Mouse (Mus musculus) lung, postnatal 10 days (tissue): Measurements from ENCODE around the gene Dclk1.
A peak's percentile ranks its signal among the peaks of the same experiment; 100 is the strongest.

Experiments used
- DNase-seq: peaks from one replicate; pipeline ENCODE4 v3.0.0; 2021

The Dclk1 gene

DNA sequence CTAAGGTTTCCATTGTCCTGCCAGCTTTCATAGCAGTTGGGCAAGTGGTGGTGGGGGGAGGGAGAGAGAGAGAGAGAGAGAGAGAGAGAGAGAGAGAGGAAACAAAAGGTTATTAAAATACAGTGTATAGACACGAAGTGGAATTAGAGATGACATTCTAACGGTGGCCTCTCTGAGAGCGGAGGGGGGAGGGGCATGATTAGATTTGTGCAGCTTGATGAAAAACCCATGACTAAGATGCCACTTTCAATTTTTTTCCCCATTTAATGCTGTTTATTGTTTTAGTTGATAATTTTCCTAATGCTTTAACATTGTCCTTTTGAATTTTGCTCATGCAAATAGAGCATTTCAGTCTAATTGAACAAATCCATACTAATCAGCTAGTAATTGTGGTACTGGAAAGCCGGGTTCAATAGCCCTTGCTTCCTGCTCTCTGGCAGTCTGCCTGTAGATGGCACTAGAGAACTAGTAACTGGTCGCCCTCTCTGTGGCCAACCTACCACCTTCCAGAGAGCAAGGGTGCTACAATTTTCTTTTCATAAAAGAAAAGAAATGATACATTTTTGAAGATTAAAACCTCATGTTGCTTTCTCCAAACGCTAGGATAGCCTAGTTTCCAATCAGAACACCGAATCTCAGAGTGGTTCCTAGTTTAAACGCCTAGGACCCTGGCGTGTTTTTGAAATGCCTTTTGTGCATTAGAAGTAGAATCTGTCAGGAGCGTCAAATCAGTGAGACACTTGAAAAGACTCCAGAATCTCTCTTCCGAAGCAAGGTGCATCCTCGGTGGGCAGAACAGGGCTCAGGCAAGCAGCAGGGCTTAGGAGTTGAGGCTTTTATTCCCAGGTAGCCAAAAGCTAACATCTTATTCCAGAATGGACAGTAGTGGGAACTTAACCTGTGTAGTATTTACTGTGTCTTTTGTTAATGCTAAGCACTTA, 278.3 kb downstream of the Dclk1 start:
- peak; percentile 77 for DNase-seq

DNA sequence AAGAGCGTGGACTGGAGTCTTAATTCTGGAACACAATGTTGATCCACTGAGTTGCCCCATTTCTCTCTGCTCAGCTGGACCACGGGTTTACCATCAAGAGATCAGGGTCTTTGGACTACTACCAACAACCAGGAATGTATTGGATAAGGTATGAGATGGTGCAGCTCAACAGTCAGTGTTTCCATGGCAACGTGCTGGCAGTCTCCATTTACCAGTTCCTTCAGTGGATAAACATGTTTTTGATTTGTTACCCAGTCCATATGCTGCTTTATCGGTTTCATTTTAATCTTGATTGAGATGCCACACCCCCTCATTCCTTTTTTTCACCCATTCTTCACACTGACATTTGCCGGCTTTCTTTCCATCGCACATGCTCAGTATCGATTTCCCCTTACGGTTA, 279.6 kb downstream of the Dclk1 start:
- no peak for DNase-seq

DNA sequence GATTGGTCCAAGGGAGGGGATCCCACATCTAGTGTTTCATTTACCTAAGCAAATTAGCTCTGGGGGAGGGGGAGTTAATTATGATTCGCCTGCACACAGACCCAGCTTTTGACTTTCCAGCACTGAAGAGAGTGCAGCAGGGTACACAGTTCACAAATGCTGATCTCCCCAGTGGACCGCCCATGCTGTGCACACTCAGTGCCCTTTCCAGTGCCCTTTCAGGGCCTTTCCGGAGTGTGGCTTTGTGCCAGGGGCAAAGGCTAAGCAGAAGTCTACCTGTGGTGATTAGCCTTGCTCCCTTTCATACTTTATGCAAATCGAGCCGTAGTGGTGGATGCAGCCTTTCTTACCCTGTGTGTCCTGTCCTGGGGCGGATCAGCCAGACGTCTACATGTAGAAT, 281.1 kb downstream of the Dclk1 start:
- no peak for DNase-seq

DNA sequence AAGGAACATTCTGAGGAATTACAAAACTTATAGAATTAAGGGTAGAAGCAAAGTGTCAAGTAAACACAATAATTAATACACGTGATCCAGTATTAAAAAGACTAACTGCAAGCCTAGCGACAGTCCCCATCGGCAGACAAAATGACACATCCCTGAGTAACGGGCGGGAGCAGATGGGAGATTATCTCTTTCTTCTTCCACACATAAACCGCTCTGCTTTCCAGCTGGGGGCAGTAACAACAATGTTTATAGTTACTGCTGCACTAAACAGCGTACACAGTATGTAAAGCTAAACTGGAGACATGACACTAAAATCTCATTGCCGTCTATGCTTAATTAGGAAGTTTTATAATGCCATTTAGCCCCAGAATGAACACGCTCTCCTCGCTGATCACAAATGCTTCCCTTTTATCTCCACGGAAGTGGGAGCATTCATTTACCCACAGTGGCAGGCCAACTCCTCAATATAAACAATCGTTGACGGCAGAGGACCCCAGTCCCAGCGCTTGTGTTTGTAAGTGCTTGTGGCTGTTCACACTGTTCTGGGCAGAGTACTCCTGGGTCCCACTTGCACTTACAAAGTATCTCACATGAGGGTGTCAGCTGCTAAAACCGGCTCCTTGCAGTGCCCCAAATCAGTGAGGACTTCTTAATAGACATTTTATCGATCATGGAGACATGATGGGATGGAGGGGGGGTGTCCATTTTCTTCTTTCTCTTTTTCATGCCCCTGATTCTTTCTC, 281.7 kb downstream of the Dclk1 start:
- no peak for DNase-seq

DNA sequence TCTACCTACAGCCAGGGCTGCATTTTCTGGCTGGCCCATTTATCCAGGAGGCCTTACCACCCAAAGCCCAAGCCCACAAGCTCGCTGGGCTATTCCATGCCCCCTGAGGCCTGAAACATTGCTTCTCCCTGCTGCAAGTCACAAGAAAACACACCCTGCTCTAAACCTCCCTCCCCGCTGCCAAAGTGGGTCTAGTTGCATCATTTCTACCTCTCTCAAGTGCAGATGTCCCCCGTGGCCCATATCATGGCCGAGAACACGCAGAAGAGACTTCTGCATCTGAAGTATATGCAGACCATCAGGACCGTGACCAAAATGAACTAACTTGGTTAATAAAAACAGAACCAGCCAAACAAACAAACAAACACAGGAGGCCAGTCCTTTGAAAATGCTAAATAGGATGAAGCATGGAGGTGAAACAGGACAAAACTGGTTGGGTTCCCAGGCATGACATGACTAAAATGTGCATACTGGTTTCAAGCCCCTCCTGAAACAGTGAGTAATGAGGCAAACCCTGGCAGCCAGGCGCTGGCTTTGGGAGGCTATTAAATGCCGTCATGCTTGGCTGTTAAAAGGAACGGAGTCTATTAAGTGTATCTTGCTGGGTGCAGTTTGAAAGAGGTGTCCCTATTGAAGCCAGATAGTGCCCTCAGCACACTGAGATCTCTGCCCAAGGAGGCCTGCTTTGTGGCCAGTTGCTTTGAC, 282.5 kb downstream of the Dclk1 start:
- no peak for DNase-seq

DNA sequence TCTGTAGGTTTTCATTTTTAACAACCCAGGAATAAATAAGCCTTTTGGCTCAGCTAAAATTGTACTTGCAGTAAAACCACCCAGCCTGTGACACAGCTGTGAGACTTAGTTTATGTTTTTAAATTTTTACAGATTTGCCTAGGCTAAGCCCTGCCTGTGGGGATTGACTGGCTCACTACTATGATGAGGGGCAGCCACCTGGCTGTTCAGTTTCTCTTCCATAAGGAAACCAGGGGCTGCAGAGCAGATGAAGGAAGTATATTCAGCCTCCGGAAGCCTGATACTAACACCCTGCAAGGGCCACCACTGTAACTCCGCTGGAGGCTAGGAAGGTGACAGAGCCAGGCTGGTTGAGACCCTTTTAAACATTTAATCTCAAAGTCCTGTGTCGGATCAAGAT, 284.3 kb downstream of the Dclk1 start:
- no peak for DNase-seq

DNA sequence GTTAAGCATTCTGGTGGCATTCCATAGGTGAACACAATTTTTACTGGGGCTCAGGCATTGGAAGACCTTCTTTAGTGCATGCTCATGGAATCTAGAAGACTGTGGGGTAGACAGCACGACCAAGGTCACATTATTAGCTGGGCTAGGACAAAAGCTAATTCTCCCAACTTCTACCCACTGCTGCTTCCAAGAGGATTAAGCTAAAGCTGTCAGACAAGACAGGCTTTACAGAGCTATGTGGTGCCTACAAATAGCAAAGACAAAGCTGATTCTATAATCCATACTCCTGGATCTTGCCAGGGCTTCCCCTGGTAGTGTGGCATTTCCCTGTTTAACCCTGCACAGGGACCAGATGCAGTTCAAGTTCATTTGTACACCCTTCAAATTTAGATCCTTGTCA, 285.4 kb downstream of the Dclk1 start:
- DNase-seq: no peak

DNA sequence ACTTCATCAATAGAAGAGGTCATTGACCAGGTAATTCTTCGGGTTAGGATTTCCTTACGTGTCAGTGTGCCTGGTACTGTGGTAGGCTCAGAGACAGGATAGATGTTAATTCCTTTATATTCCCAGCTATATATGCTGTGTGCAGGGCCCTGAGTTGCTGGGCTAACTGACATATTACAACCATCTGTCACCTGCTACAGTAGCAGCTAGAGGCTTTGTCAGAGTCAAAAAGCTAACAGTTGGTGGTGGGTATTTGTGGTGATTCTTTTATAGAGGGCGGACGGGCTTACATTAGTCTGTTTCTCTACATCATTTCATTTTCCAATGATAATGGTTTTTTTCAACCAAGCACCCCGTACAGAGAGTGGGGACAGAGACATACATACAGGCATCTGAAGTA, 285.8 kb downstream of the Dclk1 start:
- DNase-seq: no peak

DNA sequence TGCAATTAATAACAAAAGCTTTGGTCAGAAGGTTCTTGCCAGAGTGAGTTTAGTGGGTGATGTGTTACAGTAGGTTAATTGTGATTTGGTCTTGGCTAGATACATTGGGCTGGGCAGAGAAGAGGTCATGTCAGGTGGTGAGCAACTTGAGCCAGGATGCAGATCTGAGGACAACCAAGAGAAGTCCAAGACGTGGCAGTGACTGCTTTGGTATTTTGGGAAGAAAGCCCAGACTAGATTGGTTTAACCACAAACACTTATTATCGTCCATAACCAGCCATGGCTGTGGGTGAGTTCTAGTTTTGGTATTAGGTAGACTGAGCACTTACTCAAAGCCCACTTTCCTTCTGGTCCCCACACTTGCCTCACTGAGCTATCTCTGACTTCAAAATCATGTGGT, 287.2 kb downstream of the Dclk1 start:
- DNase-seq: no peak

DNA sequence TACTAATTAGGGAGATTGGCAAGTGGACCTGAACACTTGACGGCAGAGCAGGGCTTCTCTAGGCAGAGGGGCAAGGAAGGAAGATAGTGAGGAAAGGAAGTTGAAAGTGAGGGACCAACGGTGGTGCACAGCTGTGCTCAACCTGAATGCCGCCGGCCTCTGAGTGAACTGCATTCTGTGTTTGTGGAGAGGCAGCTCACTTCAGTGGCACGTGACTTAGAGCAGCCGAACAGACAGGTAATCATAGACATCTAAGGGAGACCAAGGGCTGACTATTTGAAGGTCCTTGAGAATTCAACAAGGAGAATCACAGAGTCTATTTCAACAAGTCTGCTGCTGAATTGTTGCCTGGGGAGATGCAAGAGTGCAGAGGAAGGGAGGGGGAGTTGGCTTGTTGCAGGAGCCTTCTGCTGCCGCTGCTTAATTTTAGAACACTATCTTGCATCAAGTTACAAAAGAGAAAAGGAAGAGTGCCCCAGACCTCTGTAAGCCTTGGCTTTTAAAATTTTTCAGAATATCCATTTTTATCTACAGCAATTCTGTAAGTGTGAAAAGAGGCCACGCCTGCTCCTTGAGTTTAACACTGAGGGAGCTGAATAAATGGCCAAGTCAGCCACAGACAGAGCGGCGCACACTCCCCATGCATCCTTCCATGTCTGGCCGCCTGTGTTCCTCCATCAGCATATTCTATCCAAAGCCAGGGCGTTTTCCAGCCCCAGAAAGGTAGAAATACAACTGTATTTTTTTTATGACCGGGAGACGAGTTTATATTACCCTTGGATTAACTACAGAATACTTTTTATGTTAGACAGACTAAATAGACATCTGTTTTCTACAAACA, 289.3 kb downstream of the Dclk1 start:
- no peak for DNase-seq

DNA sequence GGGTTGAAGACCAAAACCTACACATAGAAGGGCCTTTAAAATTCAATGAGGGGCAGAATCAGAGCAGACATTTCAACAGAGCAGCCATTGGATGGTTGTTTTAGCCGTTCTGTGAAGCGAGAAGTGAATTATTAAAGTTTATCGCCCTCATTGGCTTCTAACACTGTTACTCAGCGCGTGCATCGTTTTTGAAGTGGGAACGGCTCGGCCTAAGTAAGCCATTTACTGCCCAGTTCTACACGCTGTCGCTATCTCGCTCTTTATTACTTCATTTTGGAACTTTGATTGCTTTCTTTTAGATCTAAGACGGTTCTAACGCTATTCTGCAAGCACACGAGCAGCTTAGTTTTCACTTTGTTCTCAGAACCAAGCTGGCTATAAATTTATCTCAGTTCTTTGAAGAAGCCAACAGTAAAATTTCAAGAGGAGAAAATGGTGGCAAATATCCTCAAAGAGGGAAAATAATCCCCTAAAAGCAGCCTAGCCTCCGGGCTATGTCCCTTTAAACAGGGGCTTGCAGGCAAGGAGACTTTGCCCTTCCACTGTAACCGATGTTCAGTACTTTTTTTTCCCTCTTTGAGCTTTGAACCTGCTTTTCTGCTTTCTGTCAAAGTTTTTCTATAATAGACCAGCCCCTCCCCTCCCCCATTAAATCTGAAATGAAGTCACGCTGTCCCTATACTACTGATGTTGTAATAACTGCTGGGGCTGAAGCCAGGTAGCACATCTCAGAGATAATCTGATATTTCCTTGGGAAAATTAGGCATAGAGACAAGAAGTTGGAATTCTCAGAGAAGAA, 290.2 kb downstream of the Dclk1 start:
- DNase-seq: no peak

DNA sequence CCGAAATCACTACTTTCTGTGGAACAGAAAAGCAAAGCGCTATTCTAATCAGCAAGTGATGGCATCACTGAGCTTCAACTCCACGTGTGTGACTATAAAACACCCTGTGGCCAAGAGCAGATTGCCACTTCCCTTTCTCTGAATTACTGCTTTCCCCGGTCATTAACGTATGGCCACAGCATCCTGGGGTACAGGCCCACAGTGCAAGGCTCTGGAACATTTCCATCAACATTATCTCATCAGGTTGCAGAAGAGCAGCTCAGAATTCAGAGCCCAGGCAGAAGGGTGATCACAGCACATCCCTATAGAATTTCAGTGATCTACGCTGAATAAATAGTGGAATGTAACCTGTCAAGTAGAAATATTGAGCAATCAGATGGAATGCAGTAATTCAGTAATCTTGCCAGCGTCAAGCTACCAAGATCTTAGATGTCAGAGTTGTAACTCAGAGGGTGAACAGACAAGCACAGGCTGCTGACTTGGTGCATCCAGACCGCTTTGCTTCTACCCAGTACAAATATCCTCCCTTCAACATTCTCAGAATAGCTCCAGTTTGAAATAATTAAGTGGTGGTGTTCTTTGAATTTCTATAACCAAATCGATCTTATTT, 293.5 kb downstream of the Dclk1 start:
- DNase-seq: no peak

DNA sequence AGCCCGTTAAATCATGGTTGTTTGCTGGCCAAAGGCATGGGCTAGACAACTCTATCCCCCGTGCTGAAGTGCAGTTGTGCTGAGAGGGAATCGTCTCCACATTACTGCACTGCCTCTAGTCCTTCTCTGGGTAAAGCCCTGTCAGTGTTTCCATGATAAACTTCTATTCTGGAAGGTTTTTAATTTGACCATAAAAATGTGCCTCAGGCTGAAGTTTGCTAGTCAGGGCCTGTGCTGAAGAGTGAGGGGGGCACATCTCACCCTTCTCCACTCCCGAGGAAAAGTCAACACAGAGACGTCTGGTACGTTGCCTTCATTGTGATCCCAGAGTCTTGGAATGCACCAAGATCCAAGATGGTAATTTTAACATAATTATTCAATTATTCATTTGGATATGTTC, 294.7 kb downstream of the Dclk1 start:
- no peak for DNase-seq

DNA sequence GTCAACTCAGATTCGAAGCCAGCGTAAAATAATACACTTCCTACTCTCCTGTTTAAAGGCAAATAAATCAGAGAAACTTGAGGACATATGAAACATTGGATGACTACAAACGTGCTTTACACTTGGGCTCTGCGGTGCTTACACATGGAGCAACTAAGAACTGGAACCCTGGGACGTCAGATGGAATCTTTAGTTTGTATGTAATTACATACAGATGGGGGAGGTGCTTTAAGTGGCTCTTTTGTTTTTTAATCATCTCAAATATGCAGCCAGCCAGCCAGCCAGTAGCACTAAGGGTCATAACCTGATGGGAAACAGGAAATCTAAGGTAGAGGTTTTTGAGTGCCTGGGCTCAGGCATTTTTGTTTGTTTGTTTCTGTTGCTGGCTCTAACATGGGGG, 295.6 kb downstream of the Dclk1 start:
- DNase-seq: no peak

DNA sequence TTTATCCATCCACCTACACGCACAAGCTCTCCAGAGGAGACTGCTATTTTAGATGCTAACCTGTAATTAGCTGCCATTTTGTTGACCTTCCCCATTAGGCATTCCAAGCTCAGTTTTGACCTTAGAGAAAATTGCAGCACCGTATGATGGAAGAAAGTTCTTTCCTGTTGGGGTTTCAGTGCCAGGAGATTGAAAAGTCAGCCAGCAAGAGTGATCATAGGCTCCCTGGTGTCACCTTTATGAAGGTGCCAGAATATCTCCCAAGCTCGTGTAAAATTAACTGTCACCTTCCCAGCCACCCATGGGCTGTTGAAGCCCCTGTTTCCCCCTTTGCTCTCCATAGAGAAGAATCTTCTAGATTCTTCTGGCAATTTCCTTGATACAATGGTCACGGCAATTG, 297.2 kb downstream of the Dclk1 start:
- no peak for DNase-seq

DNA sequence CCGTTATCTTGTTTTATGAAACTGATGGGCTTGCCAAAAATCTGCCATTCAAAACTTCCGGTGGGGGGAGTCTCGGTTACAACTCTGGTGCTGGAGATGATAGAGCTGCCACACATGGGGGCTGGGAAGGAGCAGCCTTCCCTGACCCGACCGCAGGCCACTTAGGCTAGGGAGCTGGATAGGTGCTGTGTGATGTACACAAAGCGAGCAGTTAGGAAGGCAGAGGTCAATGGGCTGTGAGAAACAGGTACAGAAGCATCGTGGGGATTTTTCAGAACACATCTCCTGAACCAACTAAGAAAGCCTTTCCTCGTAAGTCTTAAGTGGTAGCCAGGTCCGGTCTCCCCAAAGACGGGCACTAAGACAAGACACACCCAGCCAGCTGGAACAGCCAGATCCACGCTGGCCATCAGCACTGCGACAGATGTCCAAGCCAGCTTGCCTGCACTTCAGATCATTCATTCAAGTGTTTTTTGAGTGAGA, 297.7 kb downstream of the Dclk1 start:
- DNase-seq: peak; percentile 17

DNA sequence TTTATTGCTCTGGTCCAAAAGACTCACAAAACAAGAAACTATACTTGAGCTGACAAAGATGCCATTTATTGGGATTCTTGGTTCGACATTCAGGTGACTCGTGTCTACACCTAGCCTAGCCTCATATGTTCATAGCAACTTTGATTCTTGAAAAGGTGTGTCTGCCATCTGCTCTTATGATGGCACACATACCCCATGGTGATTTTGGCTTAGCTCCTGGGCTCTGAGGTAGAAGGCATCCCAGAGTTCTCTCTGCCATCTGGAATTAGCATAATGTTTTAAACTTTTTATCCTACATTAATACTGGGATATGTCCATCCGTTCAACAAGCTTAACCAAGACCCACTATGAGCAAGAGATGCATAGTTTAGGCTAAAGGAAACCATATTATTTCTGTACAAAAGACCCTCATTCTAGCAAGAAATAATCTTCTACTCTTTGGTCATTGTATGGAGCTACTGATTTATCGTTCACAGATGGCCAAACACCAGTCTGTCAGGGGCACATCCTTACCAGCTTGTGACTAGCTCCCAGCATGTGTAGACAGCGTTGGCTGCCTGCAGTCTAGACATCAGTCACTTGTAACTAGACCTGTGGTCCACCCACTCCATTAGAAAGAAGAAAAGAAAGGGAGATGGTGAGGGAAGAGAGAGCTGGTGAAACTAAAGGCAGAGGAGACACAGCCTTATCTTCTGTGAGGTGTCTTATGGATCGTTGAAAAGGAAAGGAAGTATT, 298.4 kb downstream of the Dclk1 start:
- no peak for DNase-seq

DNA sequence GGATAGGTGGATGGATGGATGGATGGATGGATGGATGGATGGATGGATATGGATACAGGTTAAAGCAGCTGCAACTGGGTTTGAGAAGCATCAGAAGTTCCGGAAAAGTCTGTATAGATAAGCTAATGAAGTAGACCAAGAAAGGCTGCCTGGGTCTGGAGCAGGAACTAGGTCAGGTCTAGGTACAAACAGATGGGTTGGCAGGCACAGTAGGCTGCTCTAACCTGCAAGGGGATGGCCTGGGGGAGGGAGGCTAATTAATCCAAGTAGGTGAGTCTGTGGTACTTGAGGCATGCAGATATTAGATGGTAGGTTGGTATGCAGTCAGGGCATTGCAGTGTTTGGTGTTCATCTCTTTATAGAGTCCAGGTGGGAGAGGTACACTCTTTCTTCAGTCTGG, 299.6 kb downstream of the Dclk1 start:
- no peak for DNase-seq

DNA sequence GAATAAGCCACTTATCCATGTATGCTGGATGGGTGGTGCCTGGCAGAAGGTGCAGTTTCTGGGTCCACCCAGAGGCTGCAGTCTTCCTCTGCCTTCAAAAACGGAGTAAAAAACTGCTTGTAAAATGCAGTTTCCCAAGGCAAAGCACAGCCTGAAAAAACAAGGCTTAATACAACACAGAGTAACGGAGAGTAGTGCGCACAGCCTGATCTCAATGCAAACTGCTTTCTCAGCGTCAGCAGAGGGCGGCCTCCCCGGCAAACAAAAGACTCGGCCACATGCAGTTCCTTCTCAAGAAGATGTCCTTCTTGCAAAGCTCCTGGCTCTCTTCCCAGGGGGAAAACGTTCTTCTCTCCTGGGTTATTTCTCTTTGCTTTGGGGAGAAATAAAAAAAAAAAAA, 300.1 kb downstream of the Dclk1 start:
- peak; percentile 56 for DNase-seq

DNA sequence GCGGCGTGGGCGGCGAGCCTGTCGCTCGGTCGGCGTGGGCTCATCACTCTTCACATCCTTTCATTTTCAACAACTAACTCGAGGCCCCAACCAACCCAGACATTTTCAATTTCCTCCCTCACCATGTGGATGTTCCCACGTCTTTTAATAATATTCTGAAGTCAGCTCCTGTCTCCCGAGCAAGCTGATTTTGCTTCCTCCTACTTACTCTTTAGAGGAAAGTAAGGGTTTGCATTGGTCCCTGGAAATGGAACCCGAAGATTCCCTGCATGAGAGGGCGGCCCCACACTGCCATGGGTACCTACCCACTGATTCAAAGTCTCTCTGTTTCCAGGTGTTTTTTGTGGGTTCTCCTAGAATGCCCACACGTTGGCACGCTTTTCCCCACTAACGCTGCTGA, 300.8 kb downstream of the Dclk1 start:
- DNase-seq: no peak
